Mouse (Mus musculus) brain, embryonic 14.5 days (tissue): ENCODE measurements around the gene Polr3c. TPM values are rescaled to one million over a fixed set of nuclear protein-coding genes. Genes with fewer than 3 reads are reported as not detected.
A peak's percentile ranks its signal among the peaks of the same experiment; 100 is the strongest.

ENCODE experiments used
- DNase-seq: peaks from one replicate; pipeline ENCODE4 v3.0.0-alpha.2; 2011; ENCODE audit warnings: low read depth
- CTCF ChIP-seq: fragments of 200-500 bp; IDR thresholded peaks from 2 replicates; pipeline ENCODE4 v1.5.1; 2012; ENCODE audit warnings: inconsistent platforms, mild to moderate bottlenecking, moderate library complexity, borderline replicate concordance; ENCODE audit not compliant: insufficient read depth, insufficient read length; ENCODE audit errors: extremely low read depth
- POLR2A ChIP-seq: fragments of 200-500 bp; IDR thresholded peaks from 2 replicates; pipeline ENCODE4 v1.6.1; 2012; ENCODE audit warnings: mild to moderate bottlenecking, inconsistent platforms, borderline replicate concordance; ENCODE audit not compliant: poor library complexity, insufficient read depth, insufficient read length, severe bottlenecking; ENCODE audit errors: extremely low read depth
- polyA plus RNA-seq: library from polyadenylated mRNA; depleted of rRNA; stranded (reverse); fragments of >200 nt; gene quantifications from 2 replicates; pipeline ENCODE4 v1.2.3, GENCODE M21; 2012

Gene Polr3c
- polyA plus RNA-seq, 1 experiment = 42.7 TPM

GRCm38 (mm10) chr3:96684151-96684821 lies 43.1 kb downstream of the Polr3c start:
- no peak for DNase-seq
- TF ChIP-seq CTCF (no peak), POLR2A (no peak)

DNA sequence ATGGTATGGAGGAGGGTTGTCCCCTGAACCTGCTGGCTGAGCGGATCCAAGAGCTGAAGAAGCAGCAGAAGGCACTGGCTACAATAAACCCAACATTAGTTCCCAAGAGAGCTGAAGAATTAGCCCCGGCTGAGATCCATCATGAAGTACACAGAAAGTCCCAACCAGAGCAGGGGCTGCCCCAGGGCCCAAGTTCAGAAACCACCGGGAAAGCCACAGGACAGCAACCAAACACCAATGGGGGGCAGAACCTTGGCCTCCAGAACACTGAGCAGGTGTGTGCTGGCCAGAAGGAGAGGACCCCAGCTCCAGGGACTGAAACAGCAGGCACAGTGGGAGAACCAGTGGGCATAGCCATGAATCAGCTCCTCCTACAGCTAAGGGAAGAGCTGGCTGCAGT lies 43.9 kb downstream of the Polr3c start:
- no peak for DNase-seq
- TF ChIP-seq CTCF (no peak), POLR2A (no peak)

DNA sequence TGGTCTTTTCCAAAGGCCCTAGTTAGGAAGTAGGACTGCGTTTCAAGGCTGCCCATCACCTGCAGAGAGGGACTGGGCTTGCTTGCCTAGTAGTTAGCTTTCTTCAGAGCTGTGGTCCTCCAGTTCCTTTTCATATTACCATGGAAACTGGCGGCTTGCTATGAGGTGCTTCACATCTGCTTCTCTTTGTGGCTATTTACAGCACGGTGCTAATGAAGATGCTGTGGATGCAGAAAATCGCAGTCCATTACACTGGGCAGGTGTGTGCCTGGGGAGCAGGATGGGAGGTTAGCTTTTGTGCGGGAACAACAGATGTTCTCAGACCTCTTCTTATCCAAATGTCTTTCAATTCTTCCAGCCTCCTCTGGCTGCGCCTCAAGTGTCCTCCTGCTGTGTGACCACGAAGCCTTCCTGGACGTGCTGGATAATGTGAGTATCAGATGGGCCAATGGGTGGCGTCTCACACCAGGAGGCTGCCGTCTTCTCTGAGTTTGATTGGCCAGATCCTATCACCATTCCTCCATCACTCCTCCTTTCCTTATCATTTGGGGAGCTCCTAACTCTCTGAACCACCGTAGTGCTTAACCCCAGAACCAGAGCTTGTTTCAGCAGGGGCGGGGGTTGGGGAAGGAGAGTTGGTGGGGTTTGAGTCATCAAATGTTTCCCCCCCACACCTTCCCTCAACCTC lies 47.0 kb downstream of the Polr3c start:
- no peak for TF ChIP-seq CTCF
- TF ChIP-seq POLR2A = no peak
- peak; percentile 60 for DNase-seq

DNA sequence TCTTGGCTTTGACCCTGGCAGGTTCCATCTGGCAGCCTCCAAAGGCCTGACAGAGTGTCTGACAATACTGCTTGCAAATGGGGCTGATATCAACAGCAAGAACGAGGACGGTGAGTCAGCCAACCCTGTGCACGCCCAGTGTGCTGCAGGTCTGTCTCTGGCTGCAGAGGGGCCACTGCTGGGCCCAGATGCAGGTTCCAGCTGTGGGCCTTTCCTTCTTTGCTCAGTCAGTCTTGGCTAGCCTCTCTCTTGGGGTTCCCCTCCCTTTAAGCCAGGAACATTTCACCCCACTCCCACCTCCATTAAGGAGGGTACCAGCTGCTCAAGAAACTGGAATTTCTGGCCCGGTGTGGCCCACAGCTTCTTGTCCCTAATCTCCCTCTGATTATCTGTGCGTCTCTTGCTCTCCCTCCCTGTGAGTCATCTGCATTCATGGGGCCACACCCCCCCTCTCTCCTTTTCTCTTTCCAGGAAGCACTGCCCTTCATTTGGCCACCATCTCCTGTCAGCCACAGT lies 48.2 kb downstream of the Polr3c start:
- DNase-seq = no peak
- no peak for TF ChIP-seq POLR2A
- TF ChIP-seq CTCF = no peak

- TF ChIP-seq CTCF (no peak), POLR2A (no peak)
Observed at GRCm38 (mm10) chr3:96678456-96678855, 49.0 kb downstream of the Polr3c start.

DNA sequence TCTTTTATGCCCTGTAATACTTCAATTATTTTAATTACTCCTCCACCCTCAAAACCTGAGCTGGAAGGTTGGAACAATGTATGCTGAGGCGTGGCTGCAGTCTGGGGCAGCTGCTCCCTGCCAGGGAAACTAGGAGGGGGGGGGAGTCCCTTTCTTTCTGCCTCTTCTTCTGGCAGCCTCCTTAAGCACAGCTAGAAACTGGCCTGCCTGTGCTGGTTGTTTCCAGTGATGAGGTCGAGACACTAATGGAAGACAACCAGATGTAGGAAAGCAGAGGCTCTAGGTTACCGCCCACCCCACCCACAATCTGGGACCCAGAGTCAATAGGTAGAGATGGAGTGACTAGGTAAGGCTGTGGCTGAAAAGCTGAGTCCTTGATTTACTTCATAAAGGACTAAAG lies 51.7 kb downstream of the Polr3c start:
- TF ChIP-seq CTCF (no peak), POLR2A (no peak)
- peak; percentile 25 for DNase-seq

More at GRCm38 (mm10) chr3:96678456-96678855, 49.0 kb downstream of the Polr3c start:
- no peak for DNase-seq

DNA sequence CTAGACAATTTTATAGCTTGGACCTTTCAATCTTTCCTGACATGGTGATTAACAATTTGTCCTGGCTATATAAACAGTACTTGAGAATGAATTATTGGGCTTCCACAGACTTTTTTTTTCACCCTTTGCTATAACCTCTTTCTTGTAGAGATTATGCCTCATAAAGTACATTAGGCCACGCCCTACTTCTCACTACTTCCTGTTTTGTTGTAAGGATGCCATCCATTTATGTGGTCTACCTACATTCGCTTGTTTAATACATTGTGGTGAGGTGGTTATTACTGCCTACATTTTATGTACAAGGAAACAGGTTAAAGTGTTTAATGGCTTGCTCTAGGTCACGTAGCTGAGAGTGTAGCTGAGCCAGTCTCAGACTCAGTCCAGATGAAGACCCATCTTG lies 52.3 kb downstream of the Polr3c start:
- TF ChIP-seq CTCF (no peak), POLR2A (no peak)
- DNase-seq = no peak

DNA sequence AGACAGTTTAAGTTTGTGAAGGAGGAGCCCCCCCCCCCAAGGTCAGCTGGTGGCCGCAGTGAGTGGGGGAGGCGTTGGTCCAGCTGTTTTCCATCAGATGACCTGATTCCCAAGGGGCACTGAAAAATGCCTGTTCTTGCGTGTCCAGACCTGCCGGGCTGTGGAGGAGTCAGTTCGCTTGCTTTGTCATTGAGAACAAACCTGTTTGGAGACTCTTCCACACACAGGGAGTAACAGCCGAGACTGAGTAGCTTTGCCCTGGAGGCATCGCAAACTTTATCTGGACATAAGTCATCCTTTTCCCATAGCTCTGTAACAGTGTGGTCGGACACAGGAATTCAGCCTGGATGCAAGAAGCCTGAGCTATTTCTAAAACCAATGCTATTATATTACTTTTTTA lies 53.0 kb downstream of the Polr3c start:
- TF ChIP-seq CTCF (no peak), POLR2A (no peak)
- no peak for DNase-seq

DNA sequence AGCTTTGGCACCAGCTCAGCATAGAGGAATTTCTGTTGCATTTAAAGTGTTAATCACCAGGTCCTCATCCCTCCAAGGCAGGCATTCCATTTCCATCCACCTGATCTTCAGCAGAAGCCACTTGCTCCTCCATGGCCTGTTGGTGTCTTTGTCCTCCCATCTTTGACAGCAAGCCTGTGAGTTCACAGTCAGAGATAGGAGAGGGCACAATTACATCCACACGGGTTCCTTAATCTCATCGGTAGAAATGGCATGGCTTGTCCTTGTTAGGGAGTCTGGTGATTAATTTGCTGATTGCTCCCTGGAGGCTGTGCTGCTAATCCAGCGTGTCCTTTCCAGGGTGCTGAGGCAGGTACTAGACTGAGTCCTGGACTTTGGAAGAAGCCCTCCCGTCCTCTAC lies 53.9 kb downstream of the Polr3c start:
- no peak for DNase-seq
- no peak for TF ChIP-seq POLR2A
- TF ChIP-seq CTCF = no peak

DNA sequence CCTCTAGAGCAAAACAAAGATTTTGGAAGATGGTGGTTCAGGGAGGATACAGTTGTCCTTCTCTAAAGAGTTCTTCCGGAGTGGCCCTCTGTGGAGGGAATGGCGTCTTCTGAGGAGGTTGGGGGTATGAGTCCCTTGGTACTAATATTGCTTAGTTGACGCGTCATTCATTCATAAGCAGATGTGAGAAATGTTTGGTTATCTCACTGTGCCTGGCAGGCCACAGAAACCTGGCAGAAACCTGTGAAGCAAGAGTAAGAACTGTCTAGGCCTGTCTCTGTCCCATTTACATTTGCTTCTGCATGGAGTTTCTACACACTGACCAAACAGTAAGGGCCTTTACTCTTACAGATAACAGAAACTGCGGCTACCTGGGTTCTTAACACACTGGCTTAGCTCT lies 55.9 kb downstream of the Polr3c start:
- no peak for DNase-seq
- TF ChIP-seq POLR2A = no peak
- no peak for TF ChIP-seq CTCF

DNA sequence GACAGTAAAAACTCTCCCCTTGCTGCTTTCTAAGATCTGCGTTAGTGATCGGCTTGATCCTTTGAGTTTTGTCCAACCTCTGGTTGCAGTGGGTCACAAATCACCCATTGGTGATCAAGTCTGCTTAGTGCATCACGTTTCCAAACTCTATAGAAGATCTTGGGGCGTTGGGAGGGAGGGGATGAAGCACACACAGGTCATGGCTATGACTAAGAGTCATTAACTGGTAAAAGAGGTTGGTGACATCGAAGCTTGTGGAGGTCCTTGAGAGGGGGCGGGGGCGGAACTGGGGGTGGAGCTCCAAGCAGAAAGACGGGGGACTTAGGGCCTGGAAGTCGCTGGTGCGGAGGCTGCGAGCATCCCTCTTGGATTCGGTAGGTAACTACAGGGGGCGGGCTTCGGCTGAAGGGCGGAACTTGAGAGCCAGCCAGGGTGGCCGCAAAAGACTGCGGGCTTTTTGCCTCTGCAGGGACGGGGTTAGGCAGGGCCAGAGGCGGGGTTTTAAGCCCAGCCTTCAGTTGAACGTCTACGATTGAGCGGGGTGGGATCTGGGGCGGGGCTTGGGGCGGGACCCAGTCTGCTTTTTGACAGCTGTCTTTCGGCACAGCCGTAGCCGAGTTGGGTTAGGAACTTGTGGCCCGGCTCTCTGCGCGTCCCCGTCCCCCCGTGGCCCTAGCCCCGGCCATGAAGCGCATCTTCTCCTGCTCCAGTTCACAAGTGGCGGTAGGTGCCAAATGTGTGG lies 57.5 kb downstream of the Polr3c start, which contains the start of gene Ankrd35:
TSS of gene Ankrd35 (plus strand) at position 405 of the 742 bp plus-strand sequence.
- TF ChIP-seq CTCF (peak; percentile 25; the same call in 1 of the 2 replicates), POLR2A (no peak)
- peak; percentile 88 for DNase-seq
